In genomic region chr11:120990951-120991526, GRCm38 (mm10) we compare ENCODE assay signal across 8 mouse cellular contexts. TPM values are rescaled to one million over a fixed set of nuclear protein-coding genes. Genes with fewer than 3 reads are reported as not detected.
A peak's percentile ranks its signal among the peaks of the same experiment; 100 is the strongest.
DNase-seq lines count a peak whose midpoint lies in the region; ATAC-seq lines count a peak whose summit lies in the region.

TSS of gene Csnk1d (minus strand) at chr11:120991330.

- H3K4me3 ChIP-seq in megakaryocyte, embryonic 14.5 days (replicated peaks) = peak within 1 kb of the TSS; percentile 95

- H3K9me3 ChIP-seq in megakaryocyte, embryonic 14.5 days = no peaks in the 10 kb centered on the region

- no peaks in the 10 kb centered on the region for H3K27me3 ChIP-seq in megakaryocyte, embryonic 14.5 days (replicated peaks)

- peaks cover 64% of the 10 kb centered on the region for H3K36me3 ChIP-seq in megakaryocyte, embryonic 14.5 days (replicated peaks; ENCODE audit: low read length)

- H3K4me1 ChIP-seq in megakaryocyte, embryonic 14.5 days = peaks cover 77% of the 10 kb centered on the region

- peak; percentile 69 for ATAC-seq in common myeloid progenitor, adult 5-6 weeks (replicated peaks; ENCODE audit: low read depth, poor library complexity, severe bottlenecking)

- DNase-seq in ZHBTc4 (ENCODE audit: low read depth, low spot score) = peak; percentile 95
- DNase-seq in gastrocnemius, adult 8-10 months (ENCODE audit: low spot score in 2 of 2) = peak; percentile 99
- peak; percentile 63 for DNase-seq in hindlimb bud, embryonic 11.5 days (ENCODE audit: extremely low spot score, low read depth, low spot score)
- DNase-seq in left cerebral cortex, adult 8-10 months (ENCODE audit: low spot score in 2 of 2) = peak; percentile 96 to 100
- peak; percentile 97 to 99 for DNase-seq in right cerebral cortex, postnatal 10 days (ENCODE audit: low spot score in 2 of 2)
- peak; percentile 100 for DNase-seq in urinary bladder, postnatal 25 days (ENCODE audit: low spot score)

RNA-seq across cellular contexts. Expression of gene Csnk1d, which starts in this region (rescaled TPM):
- 65.0 and 84.8 TPM in 2 replicates for total RNA-seq in common myeloid progenitor, adult 5-6 weeks (2017)
- total RNA-seq in gastrocnemius, adult 8-10 months (2022) = 10 to 100 TPM; 50.9 to 64.8 (median 53.1) TPM
- 100 to 1,000 TPM; 112 to 116 (median 113) TPM for total RNA-seq in left cerebral cortex, adult 8-10 months (2022)
- 152 and 176 TPM in 2 replicates for polyA plus RNA-seq in megakaryocyte, embryonic 14.5 days (2012; ENCODE audit: insufficient read depth, low replicate concordance)

Comparison
In these comparisons a context has a peak if more than half of its experiments do, and no peak if none do; other contexts are left out.
1. Peak in every context shown above with its lines: DNase-seq, ATAC-seq and H3K4me3 ChIP-seq.